Mouse (Mus musculus) ES-Bruce4 (cell line): ENCODE results near the gene Cebpg. TPM values are rescaled to one million over a fixed set of nuclear protein-coding genes. Genes with fewer than 3 reads are reported as not detected.

Experiments used
- H3K27ac ChIP-seq: 2 replicates; pipeline ENCODE4 v1.5.1; 2012; ENCODE audit warnings: low read length, inconsistent platforms; ENCODE audit not compliant: insufficient read depth
- H3K27me3 ChIP-seq: 2 replicates; pipeline ENCODE4 v1.6.1; 2012; ENCODE audit warnings: mild to moderate bottlenecking, low read length, inconsistent platforms; ENCODE audit not compliant: control insufficient read depth, poor library complexity, insufficient read depth, severe bottlenecking
- H3K36me3 ChIP-seq: 2 replicates; pipeline ENCODE4 v1.6.1; 2012; ENCODE audit warnings: inconsistent platforms, mild to moderate bottlenecking, low read length, moderate library complexity; ENCODE audit not compliant: control insufficient read depth, poor library complexity, insufficient read depth, severe bottlenecking
- H3K4me1 ChIP-seq: one replicate; pipeline ENCODE4 v1.8.1; 2011; ENCODE audit warnings: low read length; ENCODE audit not compliant: control insufficient read depth, insufficient read depth
- H3K4me3 ChIP-seq: 2 replicates; pipeline ENCODE4 v1.5.1; 2011; ENCODE audit warnings: low read depth, mild to moderate bottlenecking, low read length
- H3K9ac ChIP-seq: 2 replicates; pipeline ENCODE4 v1.6.1; 2012; ENCODE audit warnings: low read depth, mild to moderate bottlenecking, inconsistent platforms; ENCODE audit not compliant: poor library complexity, severe bottlenecking
- H3K9me3 ChIP-seq: replicated peaks from 2 replicates; pipeline ENCODE4 v1.6.1; 2012; ENCODE audit warnings: mild to moderate bottlenecking, low read length, inconsistent platforms; ENCODE audit not compliant: control insufficient read depth, poor library complexity, insufficient read depth, severe bottlenecking
- CTCF ChIP-seq: IDR thresholded peaks from one replicate; pipeline ENCODE4 v1.8.1; 2011; ENCODE audit warnings: low read depth, low read length
- EP300 ChIP-seq: IDR thresholded peaks from 2 replicates; pipeline ENCODE4 v1.6.1; 2011; ENCODE audit warnings: low read depth, low read length; ENCODE audit not compliant: insufficient read depth
- POLR2A ChIP-seq: IDR thresholded peaks from one replicate; pipeline ENCODE4 v1.8.1; 2011; ENCODE audit warnings: low read length; ENCODE audit not compliant: insufficient read depth
- polyA plus RNA-seq: library from polyadenylated mRNA; stranded (reverse); fragments of >200 nt; gene quantifications from 2 replicates; pipeline ENCODE4 v1.2.4, GENCODE M21; 2011; ENCODE audit warnings: low read depth; ENCODE audit not compliant: missing spikeins, insufficient read depth, insufficient read length

The Cebpg gene
- polyA plus RNA-seq, 1 experiment: 33.0 TPM

- no peaks in the 10 kb centered on the region for H3K9me3 ChIP-seq
- peaks cover 13% of the 10 kb centered on the region for H3K36me3 ChIP-seq
- no peak overlapping the region for H3K27ac ChIP-seq
- H3K9ac ChIP-seq: no peak overlapping the region
- H3K4me3 ChIP-seq: no peak overlapping the region
- no peak for TF ChIP-seq CTCF
- no peak for TF ChIP-seq POLR2A
- TF ChIP-seq EP300: no peak
- H3K4me1 ChIP-seq: no peaks in the 10 kb centered on the region
- no peaks in the 10 kb centered on the region for H3K27me3 ChIP-seq
Observed at GRCm38 (mm10) chr7:35040176-35040972, 16.0 kb downstream of the Cebpg start.

DNA sequence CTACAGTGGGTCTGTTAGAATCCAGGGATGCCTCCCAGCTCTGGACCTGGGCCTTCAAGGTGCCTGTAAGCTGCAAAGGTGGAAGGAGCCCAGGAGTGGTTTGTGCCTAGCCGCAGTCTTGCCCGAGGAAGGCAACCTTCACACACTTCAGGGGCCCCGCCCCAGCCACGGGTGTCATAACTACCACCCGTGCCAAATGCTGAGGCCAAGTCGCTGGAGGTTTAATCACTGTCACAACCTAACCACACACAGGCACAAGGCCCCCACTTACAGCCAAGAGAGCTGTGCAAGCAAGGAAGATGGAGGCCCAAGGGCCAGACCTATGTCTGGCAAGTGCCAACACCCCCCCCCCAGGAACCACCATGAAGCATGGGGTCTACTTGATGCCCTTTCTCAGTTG lies 19.0 kb downstream of the Cebpg start:
- H3K4me1 ChIP-seq: no peaks in the 10 kb centered on the region
- no peak overlapping the region for H3K4me3 ChIP-seq
- H3K9me3 ChIP-seq: no peaks in the 10 kb centered on the region
- no peak overlapping the region for H3K27ac ChIP-seq
- no peaks in the 10 kb centered on the region for H3K36me3 ChIP-seq
- no peak overlapping the region for H3K9ac ChIP-seq
- no peaks in the 10 kb centered on the region for H3K27me3 ChIP-seq
- TF ChIP-seq CTCF (no peak), EP300 (no peak), POLR2A (no peak)

DNA sequence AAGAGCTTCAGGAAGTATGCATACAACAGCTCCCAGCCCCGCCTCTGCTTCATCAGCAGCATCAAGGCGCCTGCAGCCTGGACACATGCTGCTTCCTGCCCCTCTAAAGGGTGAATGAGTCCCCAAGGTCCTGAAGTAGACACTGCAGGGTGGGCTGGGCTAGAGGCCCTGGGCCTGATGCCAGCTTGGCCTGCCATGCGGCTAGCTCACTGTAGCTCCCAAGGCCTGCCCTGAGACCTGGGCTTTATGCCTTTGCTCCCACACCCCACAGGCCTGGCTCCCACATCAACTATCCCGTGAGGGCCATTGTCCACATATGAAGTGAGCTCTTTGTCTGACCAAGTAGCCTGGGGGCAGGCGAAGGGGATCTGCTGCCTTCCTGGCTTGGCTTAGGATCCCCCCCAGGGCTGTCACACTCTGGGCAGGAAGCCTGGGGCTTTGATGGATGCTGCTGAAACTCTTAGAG lies 20.1 kb downstream of the Cebpg start:
- Histone ChIP-seq H3K27ac (no peak overlapping the region), H3K36me3 (no peaks in the 10 kb centered on the region), H3K9me3 (no peaks in the 10 kb centered on the region), H3K4me3 (no peak overlapping the region), H3K9ac (no peak overlapping the region), H3K27me3 (no peaks in the 10 kb centered on the region), H3K4me1 (no peaks in the 10 kb centered on the region)
- TF ChIP-seq POLR2A (no peak), CTCF (no peak), EP300 (no peak)

GRCm38 (mm10) chr7:35035565-35035964 lies 20.8 kb downstream of the Cebpg start:
- Histone ChIP-seq H3K4me3 (no peak overlapping the region), H3K27me3 (no peaks in the 10 kb centered on the region), H3K9ac (no peak overlapping the region), H3K4me1 (no peaks in the 10 kb centered on the region), H3K36me3 (no peaks in the 10 kb centered on the region), H3K27ac (no peak overlapping the region), H3K9me3 (no peaks in the 10 kb centered on the region)
- TF ChIP-seq CTCF (no peak), POLR2A (no peak), EP300 (no peak)

DNA sequence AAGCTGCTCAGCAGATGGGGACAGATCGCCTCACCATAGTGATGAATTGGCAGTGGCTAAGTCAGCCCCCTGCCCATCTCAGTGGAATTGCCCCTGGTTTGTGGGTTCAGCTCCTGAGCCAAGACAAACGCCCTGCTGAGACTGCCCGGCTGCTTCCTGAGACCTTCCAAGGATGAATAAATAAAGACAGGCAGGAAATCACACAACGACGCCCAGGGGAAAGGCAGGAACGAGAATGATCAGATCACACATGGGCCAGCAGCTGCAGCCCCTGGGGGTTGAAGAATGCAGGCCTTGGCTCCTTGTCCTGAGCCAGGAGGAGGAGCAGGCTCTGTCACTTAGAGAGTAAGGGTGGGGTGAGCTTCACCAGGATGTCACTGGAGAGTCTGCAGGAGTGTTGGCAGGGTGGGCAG lies 21.2 kb downstream of the Cebpg start:
- Histone ChIP-seq H3K4me1 (no peaks in the 10 kb centered on the region), H3K4me3 (no peak overlapping the region), H3K36me3 (no peaks in the 10 kb centered on the region), H3K9me3 (no peaks in the 10 kb centered on the region), H3K9ac (no peak overlapping the region), H3K27me3 (no peaks in the 10 kb centered on the region), H3K27ac (no peak overlapping the region)
- TF ChIP-seq POLR2A (no peak), EP300 (no peak), CTCF (no peak)

DNA sequence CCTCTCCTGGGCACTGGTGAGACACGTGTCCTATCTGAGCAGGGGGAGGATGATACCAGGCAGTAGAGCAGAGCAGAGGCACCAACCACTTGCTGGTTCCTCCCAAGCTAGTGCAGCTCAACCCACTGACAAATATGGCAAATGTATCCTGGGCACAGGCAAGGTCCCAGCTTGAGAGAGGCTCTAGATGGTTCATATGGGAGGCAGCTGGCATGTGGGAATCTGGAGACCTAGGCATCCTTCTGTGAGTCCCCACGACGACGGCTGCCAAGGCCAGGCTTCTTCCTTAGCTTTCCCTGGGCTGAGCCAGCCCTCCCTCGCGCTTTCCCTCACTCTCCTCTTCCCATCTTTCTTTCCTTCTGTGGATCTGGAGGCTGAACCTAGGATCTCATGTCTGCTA lies 25.8 kb downstream of the Cebpg start:
- no peak overlapping the region for H3K9ac ChIP-seq
- no peak for TF ChIP-seq POLR2A
- no peak for TF ChIP-seq EP300
- TF ChIP-seq CTCF: no peak
- no peaks in the 10 kb centered on the region for H3K4me1 ChIP-seq
- H3K9me3 ChIP-seq: no peaks in the 10 kb centered on the region
- H3K27me3 ChIP-seq: no peaks in the 10 kb centered on the region
- no peak overlapping the region for H3K4me3 ChIP-seq
- H3K36me3 ChIP-seq: no peaks in the 10 kb centered on the region
- H3K27ac ChIP-seq: no peak overlapping the region
